Mouse (Mus musculus): ENCODE measurements at regions not wholly inside any gene's neighbourhood (a gene's known extent, or its start where the extent isn't known, plus 50 kb on each side); places are given as distances from the start of the nearest gene placed in this dataset.
A peak's percentile ranks its signal among the peaks of the same experiment; 100 is the strongest.

- no peak for DNase-seq (ENCODE audit: low read depth, low spot score)
These were observed 689.7 kb downstream of the Hdgfl1 start for GRCm38 (mm10) chr13:26080302-26080701.

GRCm38 (mm10) chr13:26079362-26079761 lies 690.6 kb downstream of the Hdgfl1 start:
- DNase-seq (ENCODE audit: low read depth, low spot score) = no peak

- no peak for DNase-seq (ENCODE audit: low read depth, low spot score)
These were observed 708.6 kb downstream of the Hdgfl1 start for GRCm38 (mm10) chr13:26061322-26061721.

- no peak for DNase-seq (ENCODE audit: low read depth, low spot score)
These were observed 732.3 kb downstream of the Hdgfl1 start for GRCm38 (mm10) chr13:26037699-26038098.

GRCm38 (mm10) chr13:26026386-26026785 lies 743.6 kb downstream of the Hdgfl1 start:
- DNase-seq (ENCODE audit: low read depth, low spot score) = no peak

GRCm38 (mm10) chr13:26024696-26025095 lies 745.3 kb downstream of the Hdgfl1 start:
- no peak for DNase-seq (ENCODE audit: low read depth, low spot score)

GRCm38 (mm10) chr13:26020491-26020890 lies 749.5 kb downstream of the Hdgfl1 start:
- no peak for DNase-seq (ENCODE audit: low read depth, low spot score)

- DNase-seq (ENCODE audit: low read depth, low spot score) = peak; percentile 85
These were observed 738.8 kb upstream of the Nrsn1 start for GRCm38 (mm10) chr13:26009131-26009530.

- DNase-seq (ENCODE audit: low read depth, low spot score) = no peak
These were observed 734.7 kb upstream of the Nrsn1 start for GRCm38 (mm10) chr13:26004768-26005560.

- DNase-seq (ENCODE audit: low read depth, low spot score) = no peak
These were observed 723.2 kb upstream of the Nrsn1 start for GRCm38 (mm10) chr13:25993526-25993925.

- DNase-seq (ENCODE audit: low read depth, low spot score) = no peak
These were observed 718.9 kb upstream of the Nrsn1 start for GRCm38 (mm10) chr13:25989067-25989756.

- no peak for DNase-seq (ENCODE audit: low read depth, low spot score)
These were observed 714.2 kb upstream of the Nrsn1 start for GRCm38 (mm10) chr13:25984535-25984934.

- DNase-seq (ENCODE audit: low read depth, low spot score) = no peak
These were observed 713.4 kb upstream of the Nrsn1 start for GRCm38 (mm10) chr13:25983659-25984058.

- no peak for DNase-seq (ENCODE audit: low read depth, low spot score)
These were observed 708.3 kb upstream of the Nrsn1 start for GRCm38 (mm10) chr13:25978648-25979047.

- peak; percentile 54 for DNase-seq (ENCODE audit: low read depth, low spot score)
These were observed 688.3 kb upstream of the Nrsn1 start for GRCm38 (mm10) chr13:25958592-25958991.

- DNase-seq (ENCODE audit: low read depth, low spot score) = no peak
These were observed 687.8 kb upstream of the Nrsn1 start for GRCm38 (mm10) chr13:25958153-25958466.

GRCm38 (mm10) chr13:25957451-25958152 lies 687.3 kb upstream of the Nrsn1 start:
- peak; percentile 45 for DNase-seq (ENCODE audit: low read depth, low spot score)

GRCm38 (mm10) chr13:25937631-25938030 lies 667.3 kb upstream of the Nrsn1 start:
- no peak for DNase-seq (ENCODE audit: low read depth, low spot score)

- no peak for DNase-seq (ENCODE audit: low read depth, low spot score)
These were observed 663.5 kb upstream of the Nrsn1 start for GRCm38 (mm10) chr13:25933783-25934182.

- DNase-seq (ENCODE audit: low read depth, low spot score) = no peak
These were observed 662.9 kb upstream of the Nrsn1 start for GRCm38 (mm10) chr13:25933246-25933645.

- peak; percentile 72 for DNase-seq (ENCODE audit: low read depth, low spot score)
These were observed 662.5 kb upstream of the Nrsn1 start for GRCm38 (mm10) chr13:25932810-25933209.

GRCm38 (mm10) chr13:25932365-25932764 lies 662.1 kb upstream of the Nrsn1 start:
- no peak for DNase-seq (ENCODE audit: low read depth, low spot score)

GRCm38 (mm10) chr13:25925685-25926084 lies 655.4 kb upstream of the Nrsn1 start:
- DNase-seq (ENCODE audit: low read depth, low spot score) = no peak

All from telencephalon, adult 2 months (tissue).